Mouse (Mus musculus): ENCODE data around the gene Txnrd2. TPM values are rescaled to one million over a fixed set of nuclear protein-coding genes. Genes with fewer than 3 reads are reported as not detected.

Gene Txnrd2
- polyA plus RNA-seq, 1 experiment, result 22.6 TPM

DNA sequence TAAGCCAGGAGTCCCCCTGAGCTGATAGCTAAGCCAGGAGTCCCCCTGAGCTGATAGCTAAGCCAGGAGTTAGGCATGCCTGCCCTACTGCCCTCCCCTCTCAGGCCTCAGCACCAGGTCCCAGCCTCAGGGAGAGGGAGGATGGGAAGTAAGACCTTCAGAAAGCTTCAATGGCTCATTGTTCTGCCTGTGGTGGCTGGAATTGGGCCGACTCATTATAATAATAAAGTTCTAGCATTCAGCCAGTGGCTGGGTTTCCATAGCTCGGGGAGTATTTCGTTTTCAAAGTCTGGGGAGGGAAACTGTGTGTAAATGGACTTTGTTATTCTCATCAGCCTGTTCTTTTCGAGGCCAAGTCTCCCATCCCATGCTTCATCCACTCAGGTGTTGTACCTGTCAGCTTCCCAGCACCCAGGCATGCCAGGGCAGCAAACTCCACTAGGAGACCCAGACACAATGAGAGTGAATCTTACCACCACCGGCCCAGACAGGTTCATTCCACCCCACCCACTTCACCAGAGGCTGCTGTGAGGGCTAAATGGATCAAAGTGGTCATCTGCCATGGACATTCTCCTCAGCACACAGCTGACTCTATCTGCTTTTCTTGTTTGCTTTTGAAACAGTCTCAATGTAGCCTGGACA lies 58.7 kb downstream of the Txnrd2 start:
- DNase-seq (ENCODE audit: low read depth), result no peak

DNA sequence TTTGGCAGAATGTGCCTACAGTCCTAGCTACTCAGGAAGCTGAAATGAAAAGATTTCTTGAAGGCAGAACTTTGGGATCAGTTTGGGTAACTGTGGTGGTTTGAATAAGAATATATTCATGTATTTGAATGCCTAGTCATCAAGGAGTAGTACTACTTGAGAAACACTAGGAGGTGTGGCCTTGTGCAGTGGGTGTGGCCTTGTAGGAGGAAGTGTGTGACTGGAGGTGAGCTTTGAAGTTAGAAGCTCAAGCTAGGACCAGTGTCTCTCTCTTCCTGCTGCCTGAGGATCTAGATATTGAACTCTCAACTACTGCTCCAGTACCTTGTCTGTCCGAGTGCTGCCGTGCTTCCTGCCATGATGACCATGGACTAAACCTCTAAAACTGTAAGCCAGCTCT lies 59.9 kb downstream of the Txnrd2 start:
- no peak for DNase-seq (ENCODE audit: low read depth)

DNA sequence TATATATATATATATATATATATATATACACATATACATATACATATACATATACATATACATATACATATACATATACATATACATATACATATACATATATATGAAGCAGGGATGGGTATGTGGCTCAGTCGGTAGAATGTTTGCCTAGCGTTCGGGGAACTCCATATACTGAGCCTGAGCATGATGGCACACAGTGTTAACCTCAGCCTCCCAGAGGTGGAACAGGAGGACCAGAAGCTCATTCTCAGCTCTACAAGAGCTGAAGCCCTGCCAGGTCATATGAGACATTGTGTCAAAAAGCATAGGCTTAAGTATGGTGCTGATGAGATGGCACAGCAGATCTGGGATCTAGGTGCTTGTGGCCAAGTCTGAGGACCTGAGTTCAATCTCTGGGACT lies 64.1 kb downstream of the Txnrd2 start:
- no peak for DNase-seq (ENCODE audit: low read depth)

DNA sequence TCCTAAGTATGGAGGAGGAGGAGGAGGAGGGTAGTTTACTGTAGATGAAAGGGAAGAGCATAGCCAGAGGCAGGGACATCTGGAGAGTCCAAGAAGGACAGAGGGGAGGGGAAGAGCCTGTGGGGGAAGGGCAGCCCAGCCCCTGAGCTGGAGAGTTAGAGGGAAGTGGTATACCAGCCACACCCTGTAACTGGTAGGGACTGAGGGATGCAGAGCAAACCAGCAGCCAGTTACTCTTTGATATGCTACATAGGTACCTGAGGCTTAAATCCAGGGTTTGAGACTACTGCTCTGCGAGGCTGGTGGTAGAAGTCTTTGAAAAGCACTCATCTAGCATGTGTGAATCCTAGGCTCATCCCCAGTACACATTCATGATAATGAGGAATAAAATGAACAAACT lies 64.7 kb downstream of the Txnrd2 start:
- DNase-seq (ENCODE audit: low read depth), result no peak

DNA sequence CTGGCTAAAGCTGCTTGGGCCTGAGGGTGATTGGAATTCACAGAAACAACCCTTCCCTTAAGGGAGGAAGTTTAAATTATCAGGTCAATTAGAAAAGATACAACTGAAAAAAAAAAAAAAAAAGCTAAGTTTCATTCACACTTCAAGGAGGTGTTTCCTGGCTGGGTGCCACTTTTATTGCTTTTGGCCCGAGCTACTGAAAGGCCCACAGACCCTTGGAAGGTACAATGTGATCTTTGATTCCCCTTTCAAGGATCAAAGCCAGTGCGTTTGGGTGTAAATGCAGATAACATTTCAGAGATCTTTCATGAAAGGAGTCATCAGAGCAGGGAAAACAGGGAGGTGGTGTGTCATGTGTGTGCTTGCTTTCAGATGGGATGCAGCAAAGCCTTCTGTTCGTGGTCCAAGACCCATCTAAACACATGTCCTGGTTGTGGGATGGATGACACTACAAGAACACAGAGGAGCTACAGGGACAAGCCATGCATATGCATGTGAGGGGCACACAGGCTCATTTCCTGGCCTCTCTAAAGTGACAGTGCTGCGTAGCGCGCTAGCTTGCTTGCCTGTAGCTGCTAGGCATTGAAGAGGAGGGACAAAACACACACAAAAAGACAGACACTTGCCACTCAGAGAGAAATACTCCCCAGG lies 71.8 kb downstream of the Txnrd2 start:
- DNase-seq (ENCODE audit: low read depth), result no peak

DNA sequence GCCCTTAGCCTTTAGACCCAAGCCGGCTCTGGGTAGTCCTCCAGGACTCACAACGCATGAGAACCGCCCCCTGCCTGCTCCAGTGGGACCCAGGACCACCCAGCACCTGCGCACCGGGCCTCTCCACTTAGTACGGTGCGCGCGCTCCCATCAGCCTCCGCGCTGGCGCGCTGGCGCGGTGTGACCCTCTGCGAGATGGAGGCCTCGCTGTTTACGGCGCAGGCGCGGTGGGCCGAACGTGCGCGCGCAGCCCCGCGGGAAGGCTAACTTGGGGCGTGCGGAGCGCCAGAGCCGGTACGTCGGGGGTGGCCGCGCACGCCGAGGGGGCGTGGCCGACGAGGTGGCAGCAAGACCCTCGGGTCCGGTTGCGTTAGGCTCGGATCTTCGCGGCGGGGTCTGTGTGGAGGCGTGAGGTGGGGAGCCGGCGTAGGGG lies 72.4 kb downstream of the Txnrd2 start, which contains the start of the genes Gnb1l and Rtl10:
Gnb1l (plus strand) TSS at position 156 of the 433 bp plus-strand sequence.
Rtl10 (plus strand) TSS at position 344 of the 433 bp plus-strand sequence.
- peak; percentile 38 for DNase-seq (ENCODE audit: low read depth)

DNA sequence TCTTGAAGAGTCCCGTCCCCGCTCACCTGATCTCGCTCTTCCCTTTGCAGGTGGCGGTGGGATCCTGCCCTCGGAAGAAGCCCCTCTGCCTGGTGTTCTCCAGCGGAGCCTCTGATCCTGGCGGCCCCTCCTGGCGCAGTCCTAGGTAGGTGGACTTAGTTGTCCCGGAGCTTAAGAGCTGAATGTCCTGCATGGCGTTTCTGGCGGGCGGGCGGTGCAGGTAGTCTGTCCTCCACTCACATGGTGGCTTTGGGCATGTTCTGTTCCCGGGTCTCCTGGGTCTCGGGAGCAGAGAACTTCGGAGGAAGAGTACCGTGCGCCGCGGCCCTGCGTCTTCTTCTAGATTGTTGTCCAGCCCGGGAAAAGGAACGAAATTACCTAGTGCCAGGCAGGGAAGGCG lies 72.8 kb downstream of the Txnrd2 start:
- DNase-seq (ENCODE audit: low read depth), result no peak

DNA sequence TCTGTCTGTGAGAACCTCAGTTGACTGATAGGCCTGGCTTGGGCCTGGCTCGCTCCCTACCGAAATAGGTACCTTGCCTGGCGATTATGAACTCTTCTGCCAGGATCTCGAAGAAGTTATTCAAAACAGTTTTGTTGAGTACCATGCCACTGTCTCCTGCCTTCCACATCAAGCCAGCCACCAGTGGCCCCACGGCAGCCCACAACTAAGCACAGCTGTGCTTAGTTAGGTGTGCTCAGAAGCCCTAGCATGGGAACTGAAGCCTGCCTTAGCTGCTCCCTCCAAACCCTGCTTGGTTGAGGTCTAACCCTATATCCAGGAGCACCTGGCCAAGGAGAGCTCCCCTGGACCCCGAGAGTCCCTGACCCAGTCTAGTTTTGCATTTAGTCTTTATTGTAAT lies 75.3 kb downstream of the Txnrd2 start:
- DNase-seq (ENCODE audit: low read depth), result no peak

DNA sequence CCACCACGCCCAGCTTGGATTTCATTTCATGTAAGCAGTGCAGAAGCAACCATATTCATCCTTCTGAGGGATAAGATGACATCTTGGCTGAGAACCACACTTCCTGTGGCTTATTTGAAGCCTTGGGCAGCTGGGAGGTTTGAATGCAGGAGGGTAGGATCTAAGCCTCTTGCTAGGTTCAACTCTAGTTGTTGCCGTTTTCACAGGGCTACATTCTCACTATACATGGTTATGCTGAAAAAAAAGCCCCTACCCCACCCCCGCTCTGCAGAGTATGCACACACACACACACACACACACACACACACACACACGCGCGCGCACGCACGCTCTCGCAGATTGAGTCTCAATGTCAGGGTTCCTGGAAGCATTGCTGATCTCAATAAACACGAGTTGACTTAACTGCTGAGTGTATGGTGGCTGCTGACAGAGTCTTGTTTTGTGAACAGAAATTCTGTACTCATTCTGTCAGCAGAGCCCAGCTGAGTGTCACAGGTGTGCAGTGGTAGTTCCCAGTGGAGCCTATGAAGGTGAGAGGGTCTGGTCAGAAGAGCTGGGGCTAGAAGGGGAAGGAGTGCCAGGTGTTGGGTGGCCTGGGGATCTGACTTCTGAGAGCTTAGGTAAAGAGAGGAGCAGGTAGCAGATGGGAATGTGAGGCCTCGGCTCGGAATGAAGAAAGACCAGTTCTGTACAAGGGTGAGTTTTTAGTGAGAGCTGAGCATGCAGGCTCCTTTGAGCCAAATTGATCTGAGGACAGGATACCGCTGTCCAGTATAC lies 77.6 kb downstream of the Txnrd2 start:
- no peak for DNase-seq (ENCODE audit: low read depth)

DNA sequence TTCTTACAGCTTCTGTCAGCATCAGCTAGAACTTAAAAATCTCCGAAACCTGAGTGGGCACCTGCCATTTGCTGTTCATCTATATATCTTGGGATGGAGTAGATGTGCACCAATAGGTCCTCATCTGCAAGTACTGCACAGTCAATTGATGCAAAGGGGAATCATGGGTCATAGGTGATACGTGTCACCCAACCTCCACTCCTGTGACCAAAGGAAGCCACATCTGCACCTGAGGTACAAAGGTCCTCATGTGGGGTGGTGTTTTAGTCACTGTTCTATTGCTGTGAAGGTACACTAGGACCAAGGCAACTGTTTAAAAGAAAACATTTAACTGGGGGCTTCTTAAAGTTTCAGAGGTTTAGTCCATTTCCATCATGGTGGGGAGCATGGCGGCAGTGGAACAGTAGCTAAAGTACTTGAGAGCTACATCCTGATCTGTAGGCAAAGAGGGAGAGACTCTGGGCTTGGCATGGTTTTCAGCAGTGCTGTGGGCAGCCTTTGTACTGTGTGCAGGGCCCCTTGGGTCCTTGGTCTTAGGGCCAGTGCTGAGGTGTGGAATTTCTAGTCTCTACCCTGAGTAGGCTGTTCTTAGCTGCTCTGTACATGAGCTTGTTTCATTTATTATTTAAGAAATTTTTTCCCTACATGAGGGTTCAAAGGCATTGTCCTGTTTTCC lies 80.5 kb downstream of the Txnrd2 start:
- DNase-seq (ENCODE audit: low read depth), result no peak

DNA sequence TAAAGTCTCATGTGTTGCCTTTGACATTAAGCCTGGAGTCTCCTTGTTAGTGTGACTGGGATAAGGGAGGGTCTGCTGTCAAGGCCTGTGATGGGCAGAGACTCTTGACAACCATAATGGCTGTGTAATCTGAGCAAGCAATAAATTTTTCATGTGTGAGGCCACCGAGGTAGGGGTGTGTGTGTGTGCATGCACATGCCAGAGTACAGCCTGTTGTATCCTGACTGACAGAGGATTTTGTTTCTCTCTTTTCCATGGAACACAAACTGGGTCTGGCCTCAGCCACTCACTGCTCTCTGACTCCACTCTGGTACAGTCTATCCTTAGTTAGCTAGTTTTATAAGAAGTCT lies 81.0 kb downstream of the Txnrd2 start:
- DNase-seq (ENCODE audit: low read depth), result no peak

DNA sequence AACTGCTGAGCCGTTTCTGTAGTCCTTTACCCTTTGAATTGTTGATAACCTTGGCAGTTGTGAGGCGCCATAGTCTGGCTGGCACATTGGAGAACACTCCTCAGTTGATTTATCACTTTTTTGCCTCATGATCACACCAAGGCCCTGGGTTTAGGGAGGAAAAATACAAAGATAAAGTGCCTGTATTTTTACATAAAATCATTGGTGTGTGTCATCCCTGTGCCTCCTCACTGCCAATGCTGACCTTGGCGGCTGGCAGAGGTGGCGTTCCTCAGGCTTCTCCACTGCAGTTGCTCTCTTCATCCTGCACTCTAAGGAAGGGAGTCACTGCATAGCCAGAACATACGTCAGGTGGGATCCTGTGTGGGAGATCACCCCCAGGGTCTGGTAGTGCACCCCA lies 85.6 kb downstream of the Txnrd2 start:
- no peak for DNase-seq (ENCODE audit: low read depth)

DNA sequence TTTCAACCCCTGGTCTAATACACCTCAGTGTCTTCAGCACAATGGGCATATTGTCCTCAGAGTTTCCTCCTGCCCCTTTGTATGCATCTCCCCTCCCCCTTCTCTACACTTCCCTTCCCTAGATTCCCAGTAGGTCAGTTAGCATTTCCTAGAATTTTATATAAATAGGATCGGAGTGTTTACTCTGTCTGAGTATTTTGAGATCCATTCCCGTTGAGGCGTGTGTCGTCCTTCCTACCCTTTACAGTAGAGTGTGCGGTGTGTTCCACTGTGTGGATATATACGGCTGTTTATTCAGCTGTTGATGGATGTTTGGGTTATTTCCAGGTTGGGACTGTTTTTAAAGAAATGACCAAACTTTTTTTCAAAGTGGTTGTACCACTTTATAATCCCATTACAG lies 87.3 kb downstream of the Txnrd2 start:
- no peak for DNase-seq (ENCODE audit: low read depth)

DNA sequence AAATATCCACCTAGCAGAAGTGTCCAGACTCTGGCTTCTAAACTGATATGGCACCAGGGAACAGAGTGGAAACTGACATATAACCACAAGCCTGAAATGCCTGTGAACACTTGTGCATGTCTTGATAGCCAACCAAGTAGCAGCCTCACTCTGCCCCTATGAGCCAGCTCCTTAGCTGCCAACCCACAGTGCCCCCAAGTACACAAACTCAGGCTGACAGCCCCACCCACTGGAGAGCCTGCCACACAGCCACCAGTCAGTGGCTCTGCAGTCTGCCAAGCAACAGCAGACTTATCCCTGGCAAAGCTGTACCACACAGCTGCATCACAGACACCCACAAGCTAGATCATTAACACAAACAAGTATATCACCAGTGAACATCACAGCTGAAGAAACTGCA lies 91.9 kb downstream of the Txnrd2 start:
- DNase-seq (ENCODE audit: low read depth), result no peak

DNA sequence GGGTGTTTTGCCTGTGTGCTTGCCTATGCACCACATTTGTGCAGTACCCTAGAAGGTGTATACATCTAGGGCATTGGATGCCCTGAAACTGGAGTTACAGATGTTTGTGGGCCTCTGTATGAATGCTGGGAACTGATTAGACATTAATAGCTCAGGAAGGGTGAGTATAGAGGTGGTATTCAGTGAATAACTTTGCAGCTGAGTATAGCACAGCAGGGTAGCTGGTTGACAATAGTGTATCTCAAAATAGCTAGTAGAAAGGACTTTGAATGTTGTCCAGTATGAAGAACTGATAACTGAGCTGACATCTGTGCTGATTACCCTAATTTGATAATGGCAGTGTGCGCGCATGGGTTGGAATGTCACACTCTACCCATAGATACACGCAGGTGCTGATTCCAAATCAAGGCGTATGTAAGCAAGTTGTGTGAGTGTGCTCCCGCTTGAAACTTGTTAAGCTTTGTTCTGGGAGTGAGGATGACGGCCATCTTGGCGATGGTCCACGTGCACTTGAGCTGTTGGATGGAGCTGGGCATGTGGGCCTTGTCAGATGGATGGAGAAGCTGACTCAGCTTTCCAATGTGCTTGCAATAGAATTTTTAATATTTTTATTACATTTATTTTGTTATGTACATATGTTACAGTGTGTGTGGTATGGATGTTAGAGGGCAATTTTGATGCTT lies 97.5 kb downstream of the Txnrd2 start:
- no peak for DNase-seq (ENCODE audit: low read depth)

DNA sequence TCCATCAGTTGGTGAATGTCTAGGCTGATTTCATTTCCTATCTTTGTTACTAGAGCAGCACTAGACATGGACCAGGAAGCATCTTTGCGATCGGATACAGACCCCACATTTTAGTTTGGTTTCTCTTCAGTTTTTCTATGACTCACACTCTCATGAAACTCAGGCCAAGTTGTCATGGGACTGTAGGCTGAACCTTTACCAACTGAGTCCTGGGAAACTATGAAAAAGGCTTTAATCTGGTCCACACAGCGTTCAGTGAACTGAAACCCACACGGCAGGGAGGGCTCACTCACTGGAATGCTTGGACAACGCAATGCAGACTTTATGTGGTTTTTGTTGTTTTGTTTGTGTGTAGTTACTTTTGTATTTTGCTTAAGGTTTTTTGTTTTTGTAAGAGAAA lies 102.5 kb downstream of the Txnrd2 start:
- no peak for DNase-seq (ENCODE audit: low read depth)

Other genes with a start within 250 kb of the Txnrd2 start
- gene Ccdc188, start 208.5 kb upstream of the Txnrd2 start, polyA plus RNA-seq (2012; rRNA removed), result 0.12 and 0.32 TPM in 2 replicates
- gene Zdhhc8, start 191.2 kb upstream of the Txnrd2 start, polyA plus RNA-seq (2012; rRNA removed), result 48.1 and 52.7 TPM in 2 replicates
- gene Trmt2a, start 177.7 kb upstream of the Txnrd2 start, polyA plus RNA-seq (2012; rRNA removed), result 51.0 and 55.1 TPM in 2 replicates
- 32.5 and 45.0 TPM in 2 replicates for gene Ranbp1, start 177.7 kb upstream of the Txnrd2 start, polyA plus RNA-seq (2012; rRNA removed)
- not detected in 2 replicates for gene Gm49776, start 168.1 kb upstream of the Txnrd2 start, polyA plus RNA-seq (2012; rRNA removed)
- gene Dgcr8, start 137.1 kb upstream of the Txnrd2 start, polyA plus RNA-seq (2012; rRNA removed), result 18.3 and 19.3 TPM in 2 replicates
- gene Tango2, start 78.3 kb upstream of the Txnrd2 start, polyA plus RNA-seq (2012; rRNA removed), result 31.0 and 43.2 TPM in 2 replicates
- 56.5 and 57.9 TPM in 2 replicates for gene Arvcf, start 78.2 kb upstream of the Txnrd2 start, polyA plus RNA-seq (2012; rRNA removed)
- gene Comt, start 468 bp downstream of the Txnrd2 start, polyA plus RNA-seq (2012; rRNA removed), result 412 and 687 TPM in 2 replicates
- gene Gnb1l, start 72.3 kb downstream of the Txnrd2 start, polyA plus RNA-seq (2012; rRNA removed), result 9.3 and 11.4 TPM in 2 replicates
- gene Rtl10, start 72.5 kb downstream of the Txnrd2 start, polyA plus RNA-seq (2012; rRNA removed), result 6.2 and 7.1 TPM in 2 replicates
- 0.76 and 2.5 TPM in 2 replicates for gene Tbx1, start 164.3 kb downstream of the Txnrd2 start, polyA plus RNA-seq (2012; rRNA removed)
- 0.51 and 0.53 TPM in 2 replicates for gene Gp1bb, start 196.0 kb downstream of the Txnrd2 start, polyA plus RNA-seq (2012; rRNA removed)
- gene Gm49601, start 200.0 kb downstream of the Txnrd2 start, polyA plus RNA-seq (2012; rRNA removed), result 2.1 and 4.8 TPM in 2 replicates
- 11.9 and 13.7 TPM in 2 replicates for gene Sept5, start 203.6 kb downstream of the Txnrd2 start, polyA plus RNA-seq (2012; rRNA removed)